Mouse (Mus musculus) layer of hippocampus, postnatal 14 days (tissue): ENCODE measurements at regions not wholly inside any gene's neighbourhood (a gene's known extent, or its start where the extent isn't known, plus 50 kb on each side); places are given as distances from the start of the nearest gene placed in this dataset.

Experiments
- DNase-seq, 2 experiments: peaks; one replicate each; pipeline ENCODE4 v3.0.0; 2021 to 2022; ENCODE audit warnings: low spot score in 2 of 2, mixed read lengths in 1 of 2

DNA sequence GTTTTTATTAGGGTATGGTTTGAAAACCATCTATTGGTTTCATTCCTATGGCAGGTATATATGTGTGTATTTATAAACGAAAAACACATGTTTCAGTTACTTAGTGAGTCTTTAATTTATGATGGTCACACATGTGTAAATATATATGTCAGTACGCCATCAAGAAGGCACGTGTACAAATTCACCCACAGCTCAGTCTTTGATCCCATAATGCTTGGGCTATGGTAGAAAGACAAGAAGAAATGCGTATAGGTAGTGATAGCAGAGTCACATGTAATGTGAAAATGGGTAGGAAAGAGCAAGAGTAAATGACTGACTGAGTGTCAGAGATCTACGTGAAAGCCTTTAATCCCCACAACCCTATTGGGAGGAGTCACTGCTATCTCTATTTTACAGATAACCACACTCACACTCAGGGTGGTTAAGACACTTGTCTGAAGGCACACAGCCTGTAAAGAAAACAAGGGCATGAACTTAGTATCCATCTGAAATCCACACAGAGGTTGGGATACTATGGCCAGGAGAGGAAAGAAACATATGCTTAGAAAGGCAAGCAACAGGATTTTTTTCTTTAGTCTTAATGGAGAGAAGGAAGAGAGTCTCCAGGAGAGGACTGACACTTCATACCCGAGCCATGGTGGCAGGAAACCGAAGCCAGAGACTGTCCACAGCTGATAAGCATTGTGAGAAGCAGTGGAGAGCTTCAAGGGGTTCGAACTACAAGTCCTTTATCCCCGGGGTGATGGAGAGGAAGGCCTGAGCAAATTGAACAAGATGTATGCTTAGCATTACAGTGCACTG lies 82.1 kb upstream of the Nrip1 start:
- no peak for DNase-seq

DNA sequence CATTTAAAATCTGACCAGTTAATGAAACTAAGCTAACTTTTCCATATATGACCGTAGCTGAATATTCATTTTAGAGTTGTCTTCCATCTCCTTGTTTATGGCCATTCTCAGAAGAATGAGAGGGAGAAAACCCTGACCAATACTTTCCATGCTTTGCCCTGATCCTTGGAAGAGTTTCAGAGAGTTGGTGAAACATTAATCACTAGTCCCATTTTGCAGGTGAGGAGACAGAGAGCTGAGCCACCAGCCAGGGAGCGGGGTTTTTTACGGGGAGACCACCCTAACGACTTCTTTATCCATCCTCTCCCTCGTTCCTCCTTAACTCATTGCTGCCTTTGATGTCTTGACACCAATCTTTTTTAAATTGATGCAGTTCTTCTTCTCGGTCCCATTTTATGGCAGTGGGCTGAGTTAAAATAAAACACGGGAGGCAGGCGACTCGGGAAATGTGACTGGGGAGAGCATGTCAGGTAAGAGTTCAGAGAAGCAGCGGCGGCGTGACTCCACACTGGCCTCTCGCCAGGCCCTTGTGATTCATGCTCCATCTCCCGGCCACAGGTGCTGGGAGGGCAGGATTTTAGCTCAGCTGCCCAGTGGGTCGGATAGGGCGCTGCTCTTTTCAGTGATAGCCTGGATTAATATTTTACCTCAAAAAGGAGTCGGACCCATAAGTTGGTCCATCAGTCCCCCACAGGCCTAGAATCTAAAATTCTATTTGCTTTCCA lies 81.3 kb upstream of the Nrip1 start:
- no peak for DNase-seq

DNA sequence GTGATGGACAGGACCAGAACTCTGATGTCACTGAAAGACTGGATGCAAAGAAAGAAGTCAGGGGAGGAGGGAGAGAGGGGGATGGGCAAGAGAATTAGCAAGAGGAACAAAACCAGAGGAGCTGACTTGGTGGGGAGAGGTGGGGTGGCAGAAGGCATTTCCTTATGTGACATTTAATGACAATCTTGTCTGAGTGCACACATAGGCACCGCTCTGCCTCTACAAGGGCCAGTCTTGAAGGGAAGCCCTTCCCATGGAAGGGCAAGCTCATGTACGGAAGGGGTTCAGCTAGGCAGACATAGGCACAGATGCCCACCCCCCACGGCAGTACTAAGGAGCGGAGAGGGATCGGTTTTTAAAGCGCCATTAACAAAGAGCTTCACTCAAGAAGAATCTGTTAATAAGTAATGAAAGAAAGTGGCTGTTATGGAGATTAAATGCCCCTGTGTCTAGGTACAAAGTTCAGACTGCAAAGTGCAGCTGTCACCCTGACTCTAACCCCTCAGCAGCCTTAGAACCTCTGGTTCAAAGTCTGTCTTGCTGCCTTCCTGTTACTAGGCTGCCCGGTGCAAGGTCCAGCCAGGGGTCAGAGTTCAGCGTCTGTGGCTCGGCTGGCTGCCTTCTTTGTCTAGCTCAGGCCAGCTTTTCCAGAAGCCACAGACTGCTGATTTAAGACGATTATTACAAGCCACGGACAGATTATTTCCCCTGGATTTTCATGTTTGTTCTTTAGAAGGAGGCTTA lies 80.0 kb upstream of the Nrip1 start:
- no peak for DNase-seq

DNA sequence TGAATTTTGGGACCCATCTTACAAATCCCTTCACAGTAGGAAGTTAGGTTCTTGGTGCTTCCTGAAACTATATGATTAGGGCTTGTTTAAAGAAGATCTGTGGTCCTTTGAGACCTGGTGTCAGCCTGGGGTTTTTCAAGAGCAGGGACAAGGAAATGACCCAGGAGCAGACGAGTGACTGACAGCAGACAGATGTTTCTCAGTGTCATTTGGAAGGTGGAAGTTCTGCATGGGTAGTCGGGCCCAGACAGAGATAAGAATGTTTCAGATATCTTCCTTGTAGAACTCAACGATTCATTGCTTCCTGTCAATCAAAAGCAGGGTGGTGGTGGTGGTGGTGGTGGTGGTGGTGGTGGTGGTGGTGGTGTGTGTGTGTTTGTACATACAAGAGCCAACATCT lies 75.1 kb upstream of the Nrip1 start:
- DNase-seq: no peak

DNA sequence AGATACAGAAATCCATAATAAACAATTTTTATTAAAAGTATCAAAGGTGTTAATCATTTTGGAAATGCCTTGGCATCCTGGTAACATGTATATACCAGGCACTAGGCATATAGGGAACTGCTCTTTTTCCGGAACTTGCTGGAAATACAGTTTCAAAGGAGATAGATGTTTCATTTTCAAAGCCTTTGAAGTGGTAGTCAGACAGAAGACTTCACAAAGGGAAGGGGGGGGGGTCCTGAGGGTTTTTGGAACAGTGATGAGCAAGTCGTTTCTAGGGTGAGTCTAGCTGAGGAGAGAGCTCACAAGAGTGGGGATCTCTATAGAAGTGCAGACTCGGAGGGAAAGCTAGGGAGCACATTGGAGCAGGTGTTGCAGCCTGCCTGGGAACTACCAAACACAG lies 73.4 kb upstream of the Nrip1 start:
- no peak for DNase-seq

DNA sequence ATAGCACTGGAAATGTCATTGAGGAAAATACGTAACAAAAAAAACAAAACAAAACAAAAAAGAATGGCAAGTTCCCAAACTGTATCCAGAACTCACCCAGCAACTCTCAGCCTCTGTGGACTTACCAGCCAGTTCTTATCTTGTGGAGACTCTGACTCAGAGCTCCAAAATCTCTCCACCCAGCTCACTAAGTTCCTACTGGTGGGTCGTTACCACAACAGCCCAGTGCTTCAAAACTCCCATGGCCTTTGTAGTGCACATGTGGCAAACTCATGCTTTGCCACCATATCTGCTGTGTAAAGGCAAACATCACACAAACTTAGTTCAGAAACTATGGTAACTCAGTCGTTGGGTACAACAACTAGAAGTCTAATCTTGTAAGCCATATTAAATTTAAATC lies 71.0 kb upstream of the Nrip1 start:
- DNase-seq: no peak

DNA sequence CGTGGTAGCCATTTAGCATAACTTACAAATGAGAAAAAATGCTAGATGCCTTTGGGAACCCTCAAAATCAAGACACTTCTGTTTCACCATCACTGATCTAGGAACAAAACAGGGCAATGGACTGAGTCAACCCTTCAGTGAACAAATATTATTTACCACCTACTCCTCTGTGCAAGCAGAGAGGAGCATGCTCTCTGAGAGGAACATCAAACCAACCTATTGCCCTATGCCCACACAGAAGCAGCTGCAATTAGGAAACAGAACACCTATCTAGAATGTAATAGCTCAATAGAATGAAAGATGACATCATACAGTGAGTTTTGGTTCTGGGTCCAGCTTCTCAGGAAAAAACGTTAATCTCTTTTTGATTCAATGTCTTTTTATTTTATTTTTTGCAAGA lies 69.0 kb upstream of the Nrip1 start:
- no peak for DNase-seq

DNA sequence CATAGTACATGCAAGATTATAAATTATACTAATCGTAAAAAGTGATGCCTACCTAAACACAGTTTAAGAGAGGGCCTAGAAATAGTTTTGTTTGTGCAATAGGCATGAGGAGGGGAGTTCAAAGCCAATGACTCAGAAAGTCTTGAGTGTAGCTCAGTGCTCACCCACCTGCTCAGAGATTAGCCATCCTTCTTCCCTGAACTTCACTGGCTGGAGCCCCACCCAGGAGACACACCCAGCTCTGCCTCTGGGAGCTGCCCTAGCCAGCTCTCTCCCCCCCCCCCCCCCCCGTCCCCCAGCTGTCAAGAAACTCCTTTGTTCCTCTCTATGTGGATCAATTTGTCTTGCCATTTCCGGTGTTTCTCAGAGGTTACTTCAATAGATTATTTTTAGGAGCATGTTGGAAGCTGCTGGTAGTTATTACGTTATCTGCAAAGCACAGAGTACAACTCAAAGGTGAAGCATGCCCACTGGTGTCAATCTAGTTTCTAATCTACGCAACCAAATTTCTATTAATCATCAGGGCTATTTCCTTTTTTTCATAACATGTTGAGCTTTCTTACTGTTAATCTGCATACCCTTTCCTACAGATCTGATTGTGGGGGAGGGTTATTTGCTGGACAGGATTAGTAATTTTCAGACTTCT lies 68.3 kb upstream of the Nrip1 start:
- no peak for DNase-seq

DNA sequence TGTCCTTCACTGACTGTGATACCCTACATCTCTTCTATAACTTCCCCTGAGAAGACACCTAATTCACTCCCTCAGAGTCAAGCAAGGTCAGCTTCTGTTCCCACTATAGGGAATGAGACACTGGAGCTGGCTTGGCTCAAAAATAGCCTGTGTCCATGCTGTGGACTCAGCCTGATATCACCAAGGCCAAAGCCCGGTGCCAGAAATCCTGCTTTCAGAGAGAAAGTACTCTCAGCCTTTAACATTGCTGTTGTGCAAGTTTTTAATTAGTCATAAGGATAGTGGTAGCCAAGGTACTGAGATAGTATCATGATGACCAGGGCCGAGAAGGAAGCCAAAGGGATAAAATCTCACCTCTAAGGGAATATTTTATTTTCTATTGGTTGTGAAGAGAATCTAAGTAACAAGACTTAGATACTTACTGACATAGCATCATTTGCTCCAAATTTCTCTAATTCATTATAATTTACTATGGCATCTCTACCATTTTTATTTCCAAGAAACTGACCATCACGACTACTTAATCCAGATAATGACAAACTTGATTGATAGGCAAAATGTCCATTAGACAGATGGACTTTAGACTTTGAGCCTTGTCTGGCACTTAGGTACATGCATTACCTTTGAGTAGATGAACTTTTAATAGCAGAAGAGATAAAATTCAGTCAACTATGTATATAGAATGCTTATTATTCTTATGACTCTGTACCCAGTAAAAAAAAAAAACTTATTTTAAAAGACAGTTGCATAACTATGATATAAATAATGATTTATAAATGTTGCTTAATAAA lies 64.7 kb upstream of the Nrip1 start:
- DNase-seq: no peak

DNA sequence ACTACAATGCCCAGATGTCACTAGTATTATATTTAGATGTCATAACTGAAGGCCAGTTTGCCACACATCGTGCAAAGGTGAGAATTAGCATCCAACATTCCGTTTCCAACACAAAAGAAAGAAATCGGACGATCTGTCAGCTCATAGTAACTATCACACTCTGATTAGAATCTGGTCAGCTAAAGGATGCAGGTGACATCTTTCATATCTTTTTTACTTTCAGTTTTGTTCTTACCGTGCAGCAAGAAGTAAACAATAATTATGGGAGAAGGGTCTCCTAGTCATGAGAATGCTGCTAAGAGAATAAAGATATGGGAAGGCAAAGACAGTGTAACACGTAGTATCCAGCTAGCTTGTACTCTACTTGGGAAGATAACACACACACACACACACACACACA lies 62.7 kb upstream of the Nrip1 start:
- no peak for DNase-seq

DNA sequence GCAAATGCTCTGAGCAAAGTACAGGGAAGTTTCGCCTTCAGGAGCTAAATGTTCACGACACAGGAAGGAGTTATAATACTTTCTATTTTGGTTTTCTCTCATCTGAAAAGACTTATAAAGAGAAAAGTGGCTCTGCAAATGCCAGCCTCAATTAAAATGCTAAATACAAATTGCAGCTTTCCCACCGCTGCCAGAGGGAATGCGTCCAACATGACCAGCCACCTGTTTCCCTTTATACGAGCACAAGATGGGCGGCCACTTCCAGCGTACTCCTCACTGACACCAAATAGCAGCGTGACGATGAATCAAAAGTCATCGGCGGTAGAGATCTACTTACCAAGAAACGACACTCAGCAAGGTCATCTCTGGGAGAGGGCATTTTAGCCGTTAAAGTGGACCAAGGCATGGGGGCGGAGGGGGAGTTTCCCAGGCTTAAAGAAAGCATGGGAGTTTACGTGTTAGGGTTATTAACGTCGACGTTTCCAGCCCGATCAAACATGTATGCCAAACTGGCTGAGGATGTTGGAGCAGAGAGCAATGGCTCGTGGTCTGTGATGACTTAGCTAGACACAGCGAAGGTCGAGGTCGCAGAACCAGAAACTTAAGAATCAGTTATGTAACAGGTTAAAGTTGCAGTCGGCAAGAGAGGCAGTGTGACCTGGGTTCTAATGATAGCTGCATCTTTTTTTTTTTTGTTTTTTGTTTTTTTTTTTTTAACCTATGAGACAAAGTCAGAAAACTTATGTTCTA lies 59.6 kb upstream of the Nrip1 start:
- peak; percentile 13 to 60 for DNase-seq

DNA sequence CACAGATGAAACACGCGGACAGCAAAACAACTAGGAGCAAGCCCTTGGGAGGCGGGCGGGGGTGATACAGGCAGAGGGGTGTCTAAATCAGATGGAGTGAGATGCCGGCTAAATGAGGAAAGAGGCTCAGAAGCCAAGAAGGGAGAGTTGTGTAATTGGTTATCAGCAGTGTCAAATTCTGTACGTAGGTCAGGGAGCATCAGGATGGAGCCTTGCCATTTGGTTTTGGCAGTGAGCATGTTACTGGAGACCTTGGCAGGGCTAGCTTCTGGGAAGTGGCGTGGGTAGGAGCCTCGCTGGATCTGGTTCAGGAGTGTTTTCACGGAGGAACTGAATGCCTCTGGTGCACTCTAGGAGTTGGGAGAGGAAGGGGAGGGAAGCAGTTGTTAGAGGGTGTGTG lies 58.7 kb upstream of the Nrip1 start:
- peak; percentile 18 to 22 for DNase-seq

DNA sequence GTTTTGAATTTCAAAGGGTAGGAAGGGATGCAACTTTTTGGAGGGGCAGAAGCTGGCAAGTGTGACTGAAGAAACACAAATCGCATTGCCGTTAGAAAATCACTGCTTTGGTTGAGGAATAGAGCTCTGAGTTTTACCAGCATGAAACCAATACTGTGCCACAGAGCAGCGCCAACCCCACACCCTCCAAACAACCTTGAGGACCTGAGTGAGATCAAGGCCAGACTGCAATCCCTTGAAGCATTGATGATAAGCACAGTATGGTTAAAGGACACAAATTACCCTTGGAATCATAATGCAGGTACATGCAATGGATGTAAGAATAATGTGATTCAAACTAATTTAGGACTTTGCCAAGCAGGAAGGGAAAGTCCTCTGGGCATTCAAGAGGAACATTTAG lies 55.5 kb upstream of the Nrip1 start:
- no peak for DNase-seq

DNA sequence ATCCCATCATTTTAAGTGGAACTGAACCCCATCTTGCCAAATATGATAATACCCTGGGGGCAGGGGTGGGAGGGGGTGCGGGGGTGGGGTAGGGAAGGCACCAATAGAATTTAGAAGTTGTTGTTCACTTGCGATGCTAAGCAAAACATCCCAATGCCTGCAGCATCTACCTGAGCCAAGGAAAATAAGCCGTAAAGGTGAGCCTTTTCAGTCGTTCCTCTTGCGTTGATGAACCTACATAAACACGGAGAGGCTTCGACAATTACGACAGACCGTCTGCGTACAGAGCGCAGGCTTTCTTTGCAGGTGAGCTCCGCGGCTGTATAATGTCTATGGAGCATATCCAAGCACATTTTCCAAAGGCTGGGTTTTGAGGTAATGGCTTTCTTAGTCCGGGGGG lies 50.3 kb upstream of the Nrip1 start:
- no peak for DNase-seq
